Mouse (Mus musculus) thymus, adult 2 months (tissue): ENCODE data around the gene Cenpm.

Experiments used
- CTCF ChIP-seq: fragments of 200-500 bp; IDR thresholded peaks from 2 replicates; pipeline ENCODE4 v1.5.1; 2012; ENCODE audit warnings: mild to moderate bottlenecking, control low read depth, low read length, moderate library complexity, borderline replicate concordance; ENCODE audit not compliant: control insufficient read depth, poor library complexity, insufficient read depth; ENCODE audit errors: extremely low read depth
- POLR2A ChIP-seq: fragments of 200-500 bp; IDR thresholded peaks from 2 replicates; pipeline ENCODE4 v1.6.1; 2012; ENCODE audit warnings: mild to moderate bottlenecking, low read length, control low read depth, moderate library complexity; ENCODE audit not compliant: control insufficient read depth, poor library complexity, insufficient read depth; ENCODE audit errors: extremely low read depth

DNA sequence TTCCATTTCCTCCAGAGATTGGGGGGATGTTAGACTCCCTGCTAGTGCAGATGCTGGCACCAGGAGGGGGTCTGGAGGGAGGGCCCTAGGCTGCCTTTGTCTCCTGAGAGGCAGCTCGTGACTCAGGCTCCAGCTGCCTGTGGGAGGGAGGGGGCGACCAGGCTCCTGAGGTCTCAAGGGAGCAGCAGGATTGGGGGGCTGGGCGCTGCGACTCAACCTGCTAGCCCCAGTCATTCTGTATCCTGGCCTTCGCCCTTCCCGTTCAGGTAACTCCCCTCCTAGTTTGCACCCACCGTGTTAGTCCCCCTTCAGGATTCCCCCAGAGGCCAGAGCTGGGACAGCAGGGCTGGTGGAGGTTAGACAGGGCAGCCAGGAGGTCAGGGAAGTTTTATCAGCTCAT lies 27.5 kb downstream of the Cenpm start:
- TF ChIP-seq CTCF: no peak
- no peak for TF ChIP-seq POLR2A
